Mouse (Mus musculus) NIH3T3 (cell line): Measurements from ENCODE around the gene Snd1.

Experiments
- DNase-seq: peaks from one replicate; pipeline ENCODE4 v3.0.0-alpha.2; 2012; ENCODE audit warnings: low read depth

Gene Snd1

DNA sequence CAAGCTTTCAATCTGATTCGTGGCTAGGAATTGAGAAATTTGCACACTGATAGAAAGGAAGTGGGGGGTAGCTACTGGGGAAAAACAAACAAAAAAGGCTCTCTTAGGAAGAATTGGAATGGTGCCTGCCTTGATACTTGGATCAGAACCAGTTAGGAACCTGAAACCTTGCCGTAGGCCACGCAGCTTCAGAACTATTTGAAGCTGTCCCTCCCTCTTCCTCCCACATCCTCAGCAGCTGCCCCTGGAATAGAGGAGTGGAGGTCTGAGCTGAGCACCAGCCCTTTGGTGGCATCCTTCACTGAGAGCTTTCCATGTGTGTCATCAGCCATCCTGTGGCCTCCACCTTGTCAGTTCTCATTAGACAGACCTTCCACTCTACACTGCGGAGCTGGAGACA is 370.7 kb downstream of the Snd1 start:
- peak; percentile 92 for DNase-seq

DNA sequence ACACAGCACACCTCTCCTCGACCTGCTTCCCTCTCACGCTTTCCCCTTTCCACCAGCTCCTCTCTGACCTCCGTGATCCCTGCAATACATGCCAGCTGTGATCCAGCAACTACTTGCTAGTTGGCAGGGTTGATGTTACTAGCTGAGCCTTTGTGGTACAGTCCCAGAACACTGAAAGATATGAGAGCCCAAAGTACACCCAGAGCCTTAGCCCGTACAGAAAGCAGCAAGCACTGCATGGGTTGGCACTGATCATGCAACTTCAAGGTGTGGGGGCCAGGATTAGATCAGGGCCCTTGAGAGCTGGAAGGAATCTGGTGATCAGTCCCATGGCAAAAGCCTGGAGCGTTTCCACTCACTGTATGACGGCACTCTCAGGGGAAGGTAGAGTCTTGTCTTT is 372.7 kb downstream of the Snd1 start:
- peak; percentile 67 for DNase-seq

DNA sequence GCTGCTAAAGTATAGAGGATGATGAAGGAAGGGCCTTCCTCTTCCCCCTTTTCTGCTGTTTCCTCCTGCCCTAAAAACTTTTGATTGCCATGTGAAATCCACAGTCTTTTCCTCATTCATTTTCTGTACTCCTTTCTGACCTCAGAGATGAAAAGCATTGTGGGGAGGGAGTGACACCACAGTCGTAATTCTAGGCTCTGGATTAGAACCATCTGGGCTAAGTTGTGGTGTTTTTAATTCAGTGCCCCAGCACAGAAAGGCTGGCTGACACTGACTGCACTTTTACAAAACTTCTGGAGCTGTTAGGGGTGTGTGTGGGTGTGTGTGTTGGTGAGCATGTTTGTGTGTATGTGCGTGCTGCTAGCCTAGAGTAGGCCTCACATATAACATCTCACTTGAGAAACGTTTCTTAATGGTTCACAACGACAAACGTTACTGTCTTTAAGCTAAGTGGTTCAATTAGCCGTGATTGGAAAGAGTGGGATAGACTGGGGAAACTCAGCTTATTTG is 373.4 kb downstream of the Snd1 start:
- peak; percentile 77 for DNase-seq

DNA sequence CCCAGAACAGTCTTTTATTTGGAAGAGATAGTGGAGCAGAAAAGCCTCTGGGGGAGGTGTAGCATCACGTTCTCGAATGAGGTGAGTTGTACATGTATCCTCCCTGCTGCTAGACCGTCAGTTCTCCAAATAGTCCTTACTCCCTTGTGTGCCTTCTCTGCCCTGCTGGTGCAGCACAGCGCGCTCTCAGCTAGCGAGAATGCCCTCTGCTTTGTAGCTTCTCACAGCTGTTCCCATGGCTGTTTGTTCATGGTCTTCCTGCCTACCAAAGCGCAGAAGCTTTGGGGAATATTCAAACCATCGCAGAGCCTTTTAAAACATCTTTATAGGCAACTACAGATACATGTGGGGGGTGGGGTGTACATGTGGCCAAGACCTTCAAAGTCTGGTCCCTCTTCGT is 374.0 kb downstream of the Snd1 start:
- DNase-seq = no peak

DNA sequence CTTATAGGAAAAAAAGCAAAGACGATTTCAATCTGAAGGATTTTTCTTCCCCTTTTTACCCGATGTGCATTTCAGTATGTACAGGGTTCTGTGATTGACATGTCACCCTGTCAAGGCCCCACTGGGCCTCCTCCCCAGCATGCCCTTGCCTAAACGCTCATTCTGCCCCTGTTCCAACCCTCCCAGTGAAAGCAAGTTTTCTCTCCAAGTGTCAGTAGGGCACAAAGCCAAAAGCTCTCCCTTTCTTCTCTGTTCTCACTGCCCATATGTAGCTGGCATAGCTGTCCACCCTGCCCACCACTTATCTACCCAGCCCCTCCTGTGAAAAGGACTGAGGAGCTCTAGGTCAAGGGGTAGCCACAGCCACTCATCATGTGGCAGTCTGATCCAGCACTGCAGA is 374.4 kb downstream of the Snd1 start:
- peak; percentile 59 for DNase-seq

DNA sequence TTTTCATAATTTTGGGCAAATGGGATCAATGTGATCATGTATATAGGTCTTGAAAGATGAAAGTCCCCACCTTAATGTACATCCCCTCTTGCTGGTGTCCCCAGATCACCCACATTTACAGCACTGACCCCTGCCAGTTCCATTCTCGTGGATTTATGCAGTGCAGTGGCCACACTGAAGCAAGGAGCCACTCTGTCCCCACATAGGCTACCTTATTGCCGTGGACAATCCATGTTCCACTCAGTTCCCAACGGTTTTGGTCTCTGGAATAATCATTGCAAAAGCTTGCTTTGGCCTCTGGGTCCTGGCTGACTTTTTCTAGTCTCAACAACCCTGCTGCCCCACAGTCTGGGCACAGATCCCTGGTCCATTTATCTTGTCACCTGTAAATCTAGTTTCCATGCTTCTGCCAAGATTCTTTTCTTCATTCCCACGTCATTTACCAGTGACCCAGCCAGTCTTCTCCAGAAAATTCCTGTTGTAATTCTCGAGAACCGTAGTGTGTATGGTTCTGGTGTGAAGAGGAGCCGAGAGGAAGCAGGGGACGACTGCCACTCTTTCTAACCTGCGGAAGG is 375.5 kb downstream of the Snd1 start:
- peak; percentile 44 for DNase-seq

DNA sequence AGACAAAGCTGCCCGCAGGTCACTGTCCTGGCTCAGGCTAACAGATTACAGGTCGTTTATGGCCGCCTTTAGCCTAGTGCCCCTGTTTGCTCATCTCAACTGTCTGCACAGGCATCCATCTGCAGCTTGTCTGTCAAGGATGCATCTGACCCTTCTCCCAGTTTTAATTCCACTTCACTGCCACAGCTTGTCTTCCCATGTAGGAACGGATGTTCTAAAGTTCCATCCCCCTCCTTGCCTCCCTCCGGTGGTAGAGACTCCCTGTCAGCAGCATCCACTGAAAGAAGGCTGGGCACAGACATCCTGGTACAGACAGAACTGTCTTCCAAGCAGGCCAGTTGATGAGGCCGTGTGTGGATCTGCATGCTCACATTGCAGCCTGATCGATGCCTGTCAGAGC is 377.4 kb downstream of the Snd1 start:
- no peak for DNase-seq

DNA sequence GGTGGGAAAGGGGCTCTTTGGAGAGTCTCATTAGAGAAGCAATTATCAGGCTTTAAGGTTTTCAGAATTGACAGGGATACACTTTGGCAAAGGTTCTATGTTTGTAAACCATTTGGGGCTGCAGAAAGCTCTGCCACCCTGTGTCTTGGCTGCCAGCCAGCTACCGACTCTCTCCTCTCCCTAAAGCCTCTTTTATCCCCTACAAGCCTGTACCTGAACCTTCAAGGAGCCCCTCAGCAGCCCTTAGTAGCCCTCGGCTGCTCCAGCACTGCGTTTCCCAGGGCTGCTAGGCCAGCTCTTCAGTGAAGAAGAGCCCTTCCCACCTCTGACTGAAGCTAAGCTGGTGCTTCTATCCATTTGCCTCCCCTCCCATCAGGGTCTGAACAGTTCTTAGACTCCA is 378.2 kb downstream of the Snd1 start:
- DNase-seq = no peak

DNA sequence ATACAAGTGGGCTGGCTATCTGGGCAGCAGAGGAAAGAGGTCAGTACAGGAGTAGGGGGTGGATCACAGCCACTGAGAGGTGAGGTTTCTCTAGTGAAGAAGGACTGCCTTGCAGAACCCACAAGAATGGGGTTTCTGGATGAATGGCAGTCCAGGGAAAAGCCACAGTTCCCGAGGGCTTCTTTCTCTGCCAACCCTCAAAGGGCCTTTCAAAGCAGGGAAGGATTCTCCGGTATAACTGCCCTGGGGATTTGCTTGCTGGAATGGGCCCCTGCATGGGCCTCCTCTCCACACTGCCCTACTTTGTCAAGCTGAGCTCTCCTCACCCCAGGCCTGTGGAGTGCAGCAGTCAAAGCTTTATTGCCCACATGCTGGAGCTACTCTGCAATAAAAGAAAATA is 378.7 kb downstream of the Snd1 start:
- DNase-seq = peak; percentile 54

DNA sequence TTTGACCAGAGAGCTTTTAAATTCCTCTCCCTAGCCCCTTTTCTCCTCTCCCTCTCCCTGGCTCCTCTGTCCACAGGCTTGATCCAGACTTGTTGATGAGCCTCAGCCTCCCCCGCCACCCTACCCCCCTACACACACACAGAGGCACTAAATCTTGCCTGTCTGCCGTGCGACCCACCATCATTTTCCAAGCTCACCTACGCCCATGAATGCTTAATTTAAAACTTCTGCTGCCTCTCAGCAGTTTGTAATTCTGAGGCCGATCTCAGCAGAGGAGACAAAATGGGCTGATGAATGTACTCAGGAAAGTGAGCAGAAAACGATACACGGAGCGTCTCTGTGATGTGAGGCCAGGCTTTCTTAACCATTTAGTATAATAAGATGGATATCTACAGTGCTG is 379.7 kb downstream of the Snd1 start:
- DNase-seq = no peak

DNA sequence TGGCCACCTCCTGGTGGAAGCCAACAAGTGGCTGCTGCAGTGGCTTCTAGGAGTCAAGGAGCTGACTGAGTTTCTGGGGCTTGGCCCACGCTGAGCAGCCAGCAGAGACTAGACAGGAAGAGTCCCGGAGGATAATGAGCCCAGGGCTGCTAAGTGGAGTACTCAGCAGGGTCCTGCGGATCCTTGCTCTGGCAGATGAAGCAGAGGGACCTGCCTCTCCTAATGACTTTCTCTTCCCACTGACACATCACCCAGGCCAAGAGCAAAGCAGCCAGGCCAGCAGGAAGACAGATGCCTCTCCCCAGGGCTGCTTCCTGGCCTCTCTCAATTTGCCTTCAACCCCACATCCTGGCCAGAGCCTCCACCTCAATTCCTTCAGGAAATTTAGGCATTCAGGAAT is 380.5 kb downstream of the Snd1 start:
- DNase-seq = no peak

DNA sequence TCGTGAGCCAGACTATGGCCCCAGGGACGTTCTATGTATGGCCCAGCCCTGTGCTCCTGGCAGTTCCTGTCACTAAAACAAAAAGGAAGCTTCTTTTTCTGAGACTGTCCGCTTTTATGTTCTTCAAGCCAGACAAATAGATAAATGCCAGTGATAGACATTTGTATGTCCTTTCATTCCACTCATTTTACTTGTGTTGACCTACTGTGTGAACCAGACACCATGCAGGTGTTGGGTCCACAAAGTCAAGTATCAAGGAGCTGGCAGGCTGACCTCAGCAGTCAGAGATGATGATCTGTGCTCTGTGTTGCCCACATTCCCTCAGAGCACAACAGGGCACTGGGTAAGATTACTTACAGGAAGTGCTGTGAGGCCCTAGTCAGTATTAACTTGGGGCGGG is 381.9 kb downstream of the Snd1 start:
- no peak for DNase-seq

DNA sequence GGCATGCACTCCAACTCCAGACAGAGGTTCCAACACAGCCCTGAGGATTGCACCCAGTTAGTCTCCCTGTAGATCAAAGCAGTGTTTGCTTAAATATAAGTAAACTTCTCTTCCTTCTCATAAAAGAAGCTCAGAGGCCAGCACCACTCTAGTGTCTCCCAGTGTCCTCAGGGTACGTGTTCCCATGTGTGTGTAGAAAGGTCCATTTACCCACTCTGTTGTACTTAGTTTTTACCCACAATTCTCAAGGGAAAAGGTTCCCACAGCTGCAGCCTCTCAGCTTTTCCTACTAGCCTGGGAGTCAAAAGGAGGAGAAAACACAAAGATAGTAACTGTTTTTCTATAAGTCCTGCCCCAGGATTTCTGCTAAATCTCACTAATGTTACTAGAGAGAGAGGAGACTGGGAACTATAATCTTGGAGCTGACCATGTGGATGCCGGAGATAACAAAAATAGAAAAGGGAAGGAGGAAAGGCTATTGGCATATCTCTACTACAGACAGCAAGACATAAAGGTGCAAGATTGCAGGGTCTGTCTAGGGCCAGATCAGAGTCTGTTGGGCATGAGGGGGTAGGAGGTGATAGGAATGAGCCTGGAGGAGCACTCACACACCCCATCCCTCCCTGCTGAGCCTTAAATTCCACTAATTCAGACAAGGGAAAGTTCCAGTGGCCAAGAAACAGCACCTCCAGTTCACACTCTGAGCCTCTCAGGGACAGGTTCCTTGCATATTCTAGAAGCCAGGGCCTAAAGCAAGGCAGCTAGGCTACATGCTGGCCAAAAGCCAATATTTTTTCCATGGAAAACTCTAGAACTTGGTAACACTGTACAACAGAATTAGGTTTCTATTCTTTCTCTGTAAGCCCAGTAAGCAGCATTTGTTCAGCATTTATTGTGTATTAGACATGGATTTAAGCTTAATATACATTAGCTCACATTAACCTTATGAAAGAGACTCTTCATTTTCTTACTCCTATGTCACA is 382.6 kb downstream of the Snd1 start:
- peak; percentile 43 for DNase-seq

DNA sequence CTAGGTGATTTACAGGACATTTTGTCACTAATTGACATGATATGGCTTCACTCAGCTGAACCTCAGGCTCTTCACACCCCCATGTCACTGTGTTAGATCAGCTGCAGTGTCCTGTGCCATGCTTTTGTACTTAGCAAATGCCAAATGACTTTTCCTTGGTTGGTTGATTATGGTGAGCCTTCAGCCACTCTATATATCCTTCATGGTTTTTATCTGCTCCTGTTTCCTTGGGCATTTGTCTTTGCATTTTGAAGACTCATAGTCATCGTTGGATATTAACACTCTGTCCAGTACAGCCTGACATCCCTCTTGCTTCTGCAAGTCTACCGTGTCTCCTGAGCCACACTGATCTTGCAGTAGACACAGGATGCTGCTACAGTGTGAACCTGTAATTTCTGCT is 384.2 kb downstream of the Snd1 start:
- DNase-seq = no peak

DNA sequence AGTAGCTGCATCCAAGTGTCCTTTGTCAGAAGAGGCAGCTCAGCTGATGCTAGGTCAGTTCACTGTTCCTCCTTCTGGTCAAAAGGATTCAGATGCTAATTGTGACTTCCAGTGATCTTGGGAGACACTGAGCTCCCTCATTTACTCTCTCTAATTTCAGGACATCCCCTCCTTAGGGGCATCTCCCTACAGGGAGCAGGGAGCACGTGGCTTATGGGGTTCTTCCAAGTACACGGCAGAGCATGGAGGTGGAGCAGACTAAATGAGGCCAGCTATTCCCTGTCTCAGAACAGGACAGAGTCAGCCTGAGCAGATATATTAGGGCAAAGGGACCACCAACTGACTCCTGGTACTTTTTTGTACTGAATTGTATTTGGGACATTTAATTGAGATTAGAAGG is 385.5 kb downstream of the Snd1 start:
- DNase-seq = no peak

DNA sequence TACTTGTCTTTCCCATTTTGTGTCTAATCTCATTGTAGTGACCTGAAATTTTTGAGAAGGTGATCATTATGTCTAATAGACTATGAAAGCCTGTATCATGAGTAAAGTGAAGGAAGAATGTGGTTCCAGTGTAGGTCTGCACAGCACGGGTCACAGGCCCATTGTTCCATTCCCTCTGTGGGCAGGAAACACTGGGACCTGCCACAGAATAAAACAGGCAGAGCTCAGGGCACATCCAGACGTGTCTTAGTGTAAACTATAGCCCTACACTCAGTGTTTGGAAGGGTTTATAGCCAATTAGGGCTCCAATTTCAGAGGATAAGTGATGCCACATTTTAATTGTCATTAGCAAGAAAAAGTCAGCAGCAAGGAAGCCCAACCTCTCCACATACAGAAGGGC is 386.0 kb downstream of the Snd1 start:
- DNase-seq = no peak

DNA sequence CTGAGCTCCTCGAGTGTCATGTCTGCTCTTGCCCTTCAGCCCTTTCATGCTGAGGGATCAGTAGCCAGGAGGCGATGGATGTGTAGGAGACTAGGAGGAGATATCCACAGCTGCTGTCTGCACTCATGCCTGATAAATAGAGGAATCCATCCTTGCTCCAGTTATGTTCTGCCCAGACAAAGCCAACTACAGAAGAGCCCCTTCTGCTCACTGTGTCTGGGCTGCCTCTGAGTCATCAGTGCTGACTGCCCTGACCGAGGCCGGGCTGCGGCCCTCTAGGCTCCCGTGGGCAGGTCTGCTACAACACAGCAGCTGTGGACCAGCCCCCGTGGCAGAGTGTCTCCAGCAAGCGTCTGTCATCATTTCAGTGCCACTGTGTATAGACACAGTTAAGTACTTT is 387.4 kb downstream of the Snd1 start:
- DNase-seq = peak; percentile 48

DNA sequence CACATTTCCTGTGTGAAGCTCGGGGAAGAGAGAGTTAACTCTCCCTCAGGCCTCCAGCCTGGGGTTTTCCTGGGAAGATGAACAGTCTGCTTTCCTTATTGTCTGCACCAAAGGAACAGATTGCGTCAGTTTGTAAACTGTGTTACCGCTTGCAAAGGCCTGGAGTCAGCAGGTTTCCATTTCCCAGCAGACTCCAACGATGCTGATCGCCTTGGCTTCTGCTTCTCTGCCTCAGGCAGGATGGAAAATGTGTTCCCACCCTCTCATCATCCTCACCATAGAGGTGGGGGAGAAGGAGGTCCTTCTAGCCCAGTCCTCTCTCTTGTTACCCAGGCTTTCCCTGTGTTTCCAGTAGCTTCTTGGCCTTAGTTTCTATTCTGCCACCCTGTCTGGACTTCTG is 389.7 kb downstream of the Snd1 start:
- DNase-seq = peak; percentile 62

DNA sequence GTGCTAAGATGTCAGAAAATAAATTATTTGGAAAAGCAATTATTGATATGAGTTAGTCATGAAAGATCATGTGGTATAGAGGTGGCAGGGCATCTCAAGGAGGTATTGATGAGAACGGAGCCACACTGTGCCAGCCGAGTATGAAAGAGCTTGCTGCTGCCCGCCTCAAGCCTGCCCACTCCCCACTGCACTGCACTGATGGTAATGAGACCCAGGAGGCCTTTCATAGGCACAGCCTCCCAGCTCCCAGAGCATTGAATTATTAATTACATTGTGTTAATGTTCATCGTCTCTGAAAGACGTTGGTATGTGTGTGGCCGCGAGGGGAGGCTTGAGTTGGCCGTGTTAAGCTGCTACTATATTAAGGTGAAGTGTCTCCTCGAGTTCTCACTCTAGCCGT is 390.2 kb downstream of the Snd1 start:
- no peak for DNase-seq

DNA sequence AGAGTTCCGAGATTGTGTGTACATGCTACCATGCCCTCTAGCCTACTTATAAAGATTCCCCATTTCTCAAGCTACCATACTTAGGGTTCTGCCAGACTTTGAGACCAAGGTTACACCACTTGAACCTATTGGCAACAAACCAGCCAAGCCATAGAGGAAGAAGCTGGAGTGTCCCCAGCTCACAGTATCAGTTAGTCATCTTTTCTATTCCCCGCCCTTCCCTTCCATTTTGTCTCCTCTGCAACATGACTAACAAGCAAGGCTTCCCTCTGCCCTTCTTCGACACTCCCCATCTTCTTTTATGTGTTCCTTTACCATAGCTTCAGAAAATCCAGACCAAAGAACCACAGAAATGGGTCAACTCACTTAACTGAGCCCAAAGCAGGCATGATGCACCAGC is 391.3 kb downstream of the Snd1 start:
- peak; percentile 50 for DNase-seq

DNA sequence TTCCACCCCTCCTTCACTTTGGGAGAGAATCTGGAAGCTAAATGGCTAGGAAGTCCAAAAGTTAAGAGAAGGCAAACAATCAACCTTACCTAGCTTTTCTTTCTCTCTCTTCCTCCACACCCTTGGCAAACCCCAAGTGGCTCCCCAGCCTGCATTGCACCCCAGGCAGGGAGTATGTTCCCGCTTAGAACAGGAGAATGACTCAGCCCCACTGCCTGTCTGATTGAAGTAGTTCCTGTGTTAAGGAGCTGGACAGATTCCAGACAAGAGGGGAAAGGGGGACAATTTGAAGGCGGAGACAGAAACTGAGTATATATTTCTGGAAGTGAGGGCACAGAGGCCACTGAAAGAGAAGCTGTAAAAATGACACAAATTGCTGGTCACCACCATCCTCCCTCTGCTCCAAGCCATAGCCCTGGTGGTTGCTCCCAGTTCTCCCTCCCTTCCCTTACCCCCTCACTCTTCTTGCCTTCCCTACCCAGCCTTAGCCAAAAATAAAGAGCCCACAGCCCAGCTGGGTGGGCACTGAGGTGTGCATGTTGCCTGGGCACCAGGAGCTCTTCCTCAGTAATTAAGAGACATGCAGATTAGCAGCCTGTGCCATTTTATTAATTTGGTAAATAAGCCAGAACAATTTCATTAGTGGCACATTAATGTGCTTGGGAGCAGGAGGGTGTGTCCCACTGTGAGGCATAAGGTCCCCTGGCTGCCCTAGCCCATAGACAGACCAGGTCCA is 392.7 kb downstream of the Snd1 start:
- DNase-seq = peak; percentile 78

DNA sequence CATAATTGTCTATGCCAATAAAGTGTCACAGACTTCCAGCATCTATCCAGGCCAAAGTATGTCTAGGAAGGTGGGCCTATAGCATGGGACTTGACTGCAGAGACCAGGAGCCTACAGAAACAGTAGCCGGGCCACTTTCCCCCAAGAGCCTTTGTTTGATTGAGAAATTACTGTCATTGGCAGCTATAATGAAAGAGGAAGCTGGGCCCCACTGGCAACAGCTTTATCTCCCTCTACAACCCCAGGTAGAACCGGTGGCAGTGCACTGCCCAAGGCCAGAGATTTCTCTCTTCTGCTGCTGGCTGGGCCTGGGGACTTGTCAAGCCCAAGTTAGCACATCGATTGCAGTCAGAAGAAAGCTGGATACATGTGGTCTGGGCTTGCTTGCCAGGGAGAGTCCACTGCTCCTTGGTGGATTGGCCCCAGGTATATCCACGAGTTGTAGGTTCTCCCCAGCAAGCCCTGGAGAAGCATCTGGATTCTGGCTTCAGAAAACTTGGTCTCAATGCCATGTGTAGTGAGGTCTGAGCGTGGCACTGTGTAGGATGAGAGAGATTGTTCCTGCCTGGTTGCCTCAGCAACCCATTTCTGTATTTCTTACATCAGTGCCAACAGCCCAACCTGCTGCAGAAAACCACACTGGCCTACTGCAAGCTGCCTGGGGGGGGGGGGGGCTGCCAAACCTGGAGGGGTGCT is 396.9 kb downstream of the Snd1 start:
- DNase-seq = peak; percentile 34
